Mouse (Mus musculus): ENCODE data around the gene Nup214. TPM values are rescaled to one million over a fixed set of nuclear protein-coding genes. Genes with fewer than 3 reads are reported as not detected.

Nup214 gene
- polyA plus RNA-seq, 1 experiment from 2014 or later, result 94.7 TPM

- no peak overlapping the region for H3K27ac ChIP-seq
- no peaks in the 10 kb centered on the region for H3K27me3 ChIP-seq
- H3K36me3 ChIP-seq, result peaks cover 19% of the 10 kb centered on the region
- no peaks in the 10 kb centered on the region for H3K9me3 ChIP-seq (replicated peaks)
- peaks cover 36% of the 10 kb centered on the region for H3K4me1 ChIP-seq
- no peak overlapping the region for H3K4me3 ChIP-seq (replicated peaks)
- ATAC-seq (replicated peaks; ENCODE audit: low FRiP score), result no peak
- H3K4me2 ChIP-seq, result no peak overlapping the region
- no peak overlapping the region for H3K9ac ChIP-seq
Observed at GRCm38 (mm10) chr2:31965110-31965509, 9.1 kb upstream of the Nup214 start.

GRCm38 (mm10) chr2:31966801-31967200 is 7.4 kb upstream of the Nup214 start:
- H3K36me3 ChIP-seq, result peaks cover 36% of the 10 kb centered on the region
- no peaks in the 10 kb centered on the region for H3K9me3 ChIP-seq (replicated peaks)
- no peaks in the 10 kb centered on the region for H3K27me3 ChIP-seq
- no peak for ATAC-seq (replicated peaks; ENCODE audit: low FRiP score)
- no peak overlapping the region for H3K9ac ChIP-seq
- H3K4me2 ChIP-seq, result no peak overlapping the region
- peaks cover 20% of the 10 kb centered on the region for H3K4me1 ChIP-seq
- no peak overlapping the region for H3K4me3 ChIP-seq (replicated peaks)
- WGBS, result 85% methylated on average over 8 of the region's 8 CpGs
- no peak overlapping the region for H3K27ac ChIP-seq

GRCm38 (mm10) chr2:31972589-31972988 is 1.6 kb upstream of the Nup214 start:
- Histone ChIP-seq H3K9ac (no peak overlapping the region), H3K27ac (peak overlapping the region; percentile 87), H3K9me3 (replicated peaks) (no peaks in the 10 kb centered on the region), H3K4me1 (peaks cover 18% of the 10 kb centered on the region), H3K4me3 (replicated peaks) (no peak overlapping the region), H3K4me2 (no peak overlapping the region), H3K27me3 (no peaks in the 10 kb centered on the region), H3K36me3 (peaks cover 46% of the 10 kb centered on the region)
- 75% methylated on average over 4 of the region's 4 CpGs for WGBS
- ATAC-seq (replicated peaks; ENCODE audit: low FRiP score), result peak; percentile 53; the same call in 1 of the 2 replicates

GRCm38 (mm10) chr2:31974809-31975371 is 654 bp downstream of the Nup214 start:
- 9% methylated on average over 13 of the region's 13 CpGs for WGBS
- Histone ChIP-seq H3K27ac (peak overlapping the region; percentile 79), H3K9ac (peak overlapping the region; percentile 92), H3K4me2 (peak overlapping the region; percentile 90), H3K27me3 (no peaks in the 10 kb centered on the region), H3K9me3 (replicated peaks) (no peaks in the 10 kb centered on the region), H3K4me1 (peaks cover 18% of the 10 kb centered on the region), H3K36me3 (peaks cover 55% of the 10 kb centered on the region), H3K4me3 (replicated peaks) (peak overlapping the region; percentile 94)
- 0 out of 2 replicates have a peak, but pooled peaks have one; percentile 2 for ATAC-seq (replicated peaks; ENCODE audit: low FRiP score)

GRCm38 (mm10) chr2:31987774-31988173 is 13.5 kb downstream of the Nup214 start:
- Histone ChIP-seq H3K9ac (no peak overlapping the region), H3K4me3 (replicated peaks) (no peak overlapping the region), H3K4me2 (no peak overlapping the region), H3K4me1 (no peaks in the 10 kb centered on the region), H3K9me3 (replicated peaks) (no peaks in the 10 kb centered on the region), H3K27ac (no peak overlapping the region), H3K36me3 (peaks cover 100% of the 10 kb centered on the region), H3K27me3 (no peaks in the 10 kb centered on the region)
- no peak for ATAC-seq (replicated peaks; ENCODE audit: low FRiP score)
- 88% methylated on average over 1 of the region's 1 CpGs for WGBS

GRCm38 (mm10) chr2:31990961-31991360 is 16.7 kb downstream of the Nup214 start:
- Histone ChIP-seq H3K9me3 (replicated peaks) (no peaks in the 10 kb centered on the region), H3K27me3 (no peaks in the 10 kb centered on the region), H3K27ac (no peak overlapping the region), H3K4me2 (no peak overlapping the region), H3K9ac (no peak overlapping the region), H3K4me1 (no peaks in the 10 kb centered on the region), H3K36me3 (peaks cover 99% of the 10 kb centered on the region), H3K4me3 (replicated peaks) (no peak overlapping the region)
- 93% methylated on average over 4 of the region's 4 CpGs for whole genome bisulfite sequencing
- ATAC-seq (replicated peaks; ENCODE audit: low FRiP score), result no peak

- WGBS, result 96% methylated on average over 9 of the region's 9 CpGs
- Histone ChIP-seq H3K27me3 (no peaks in the 10 kb centered on the region), H3K9ac (no peak overlapping the region), H3K36me3 (peaks cover 98% of the 10 kb centered on the region), H3K4me2 (no peak overlapping the region), H3K4me1 (no peaks in the 10 kb centered on the region), H3K9me3 (replicated peaks) (no peaks in the 10 kb centered on the region), H3K4me3 (replicated peaks) (no peak overlapping the region), H3K27ac (no peak overlapping the region)
- ATAC-seq (replicated peaks; ENCODE audit: low FRiP score), result no peak
Observed at GRCm38 (mm10) chr2:31994896-31995295, 20.7 kb downstream of the Nup214 start.

- no peaks in the 10 kb centered on the region for H3K4me1 ChIP-seq
- peaks cover 97% of the 10 kb centered on the region for H3K36me3 ChIP-seq
- ATAC-seq (replicated peaks; ENCODE audit: low FRiP score), result no peak
- no peak overlapping the region for H3K4me2 ChIP-seq
- no peak overlapping the region for H3K4me3 ChIP-seq (replicated peaks)
- WGBS, result 95% methylated on average over 13 of the region's 13 CpGs
- no peaks in the 10 kb centered on the region for H3K9me3 ChIP-seq (replicated peaks)
- H3K27me3 ChIP-seq, result no peaks in the 10 kb centered on the region
- no peak overlapping the region for H3K27ac ChIP-seq
- no peak overlapping the region for H3K9ac ChIP-seq
Observed at GRCm38 (mm10) chr2:31996060-31996459, 21.8 kb downstream of the Nup214 start.

- no peaks in the 10 kb centered on the region for H3K4me1 ChIP-seq
- no peaks in the 10 kb centered on the region for H3K9me3 ChIP-seq (replicated peaks)
- H3K4me3 ChIP-seq (replicated peaks), result no peak overlapping the region
- H3K9ac ChIP-seq, result no peak overlapping the region
- H3K27ac ChIP-seq, result no peak overlapping the region
- H3K36me3 ChIP-seq, result peaks cover 89% of the 10 kb centered on the region
- 86% methylated on average over 5 of the region's 5 CpGs for WGBS
- no peaks in the 10 kb centered on the region for H3K27me3 ChIP-seq
- ATAC-seq (replicated peaks; ENCODE audit: low FRiP score), result no peak
- no peak overlapping the region for H3K4me2 ChIP-seq
Observed at GRCm38 (mm10) chr2:31997539-31997938, 23.3 kb downstream of the Nup214 start.

GRCm38 (mm10) chr2:31998443-31998842 is 24.2 kb downstream of the Nup214 start:
- Histone ChIP-seq H3K27me3 (no peaks in the 10 kb centered on the region), H3K9ac (no peak overlapping the region), H3K4me2 (no peak overlapping the region), H3K4me3 (replicated peaks) (no peak overlapping the region), H3K27ac (no peak overlapping the region), H3K36me3 (peaks cover 89% of the 10 kb centered on the region), H3K9me3 (replicated peaks) (no peaks in the 10 kb centered on the region), H3K4me1 (no peaks in the 10 kb centered on the region)
- ATAC-seq (replicated peaks; ENCODE audit: low FRiP score), result no peak
- WGBS, result 72% methylated on average over 2 of the region's 2 CpGs

- H3K9ac ChIP-seq, result no peak overlapping the region
- no peaks in the 10 kb centered on the region for H3K4me1 ChIP-seq
- no peaks in the 10 kb centered on the region for H3K9me3 ChIP-seq (replicated peaks)
- H3K27me3 ChIP-seq, result no peaks in the 10 kb centered on the region
- no peak for ATAC-seq (replicated peaks; ENCODE audit: low FRiP score)
- H3K4me2 ChIP-seq, result no peak overlapping the region
- H3K4me3 ChIP-seq (replicated peaks), result no peak overlapping the region
- no peak overlapping the region for H3K27ac ChIP-seq
- 77% methylated on average over 2 of the region's 2 CpGs for WGBS
- H3K36me3 ChIP-seq, result peaks cover 91% of the 10 kb centered on the region
Observed at GRCm38 (mm10) chr2:32008311-32008710, 34.1 kb downstream of the Nup214 start.

GRCm38 (mm10) chr2:32008716-32009115 is 34.5 kb downstream of the Nup214 start:
- Histone ChIP-seq H3K27ac (no peak overlapping the region), H3K27me3 (no peaks in the 10 kb centered on the region), H3K9ac (no peak overlapping the region), H3K9me3 (replicated peaks) (no peaks in the 10 kb centered on the region), H3K4me1 (no peaks in the 10 kb centered on the region), H3K4me3 (replicated peaks) (no peak overlapping the region), H3K36me3 (peaks cover 91% of the 10 kb centered on the region), H3K4me2 (no peak overlapping the region)
- WGBS, result 93% methylated on average over 11 of the region's 11 CpGs
- no peak for ATAC-seq (replicated peaks; ENCODE audit: low FRiP score)

- H3K4me3 ChIP-seq (replicated peaks), result no peak overlapping the region
- no peak overlapping the region for H3K9ac ChIP-seq
- H3K27me3 ChIP-seq, result no peaks in the 10 kb centered on the region
- no peak overlapping the region for H3K27ac ChIP-seq
- H3K4me1 ChIP-seq, result no peaks in the 10 kb centered on the region
- H3K4me2 ChIP-seq, result no peak overlapping the region
- peaks cover 99% of the 10 kb centered on the region for H3K36me3 ChIP-seq
- WGBS, result 80% methylated on average over 4 of the region's 4 CpGs
- H3K9me3 ChIP-seq (replicated peaks), result no peaks in the 10 kb centered on the region
- ATAC-seq (replicated peaks; ENCODE audit: low FRiP score), result no peak
Observed at GRCm38 (mm10) chr2:32019704-32020103, 45.5 kb downstream of the Nup214 start.

Data from kidney, embryonic 15.5 days (tissue).